Mouse (Mus musculus) T-helper 17 cell (primary cell): ENCODE measurements around the gene Kcna3.

Experiments used
- in situ Hi-C, 2 experiments: fragments of 300-600 bp; cut with MboI, MseI; formaldehyde crosslinking; loops; 1 replicate in 1 of 2; 2 replicates in 1 of 2; pipeline ENCODE4 v1.15.1; 2025; ENCODE audit warnings: high pct_unique_total_duplicates in 2 of 2

Gene Kcna3

DNA sequence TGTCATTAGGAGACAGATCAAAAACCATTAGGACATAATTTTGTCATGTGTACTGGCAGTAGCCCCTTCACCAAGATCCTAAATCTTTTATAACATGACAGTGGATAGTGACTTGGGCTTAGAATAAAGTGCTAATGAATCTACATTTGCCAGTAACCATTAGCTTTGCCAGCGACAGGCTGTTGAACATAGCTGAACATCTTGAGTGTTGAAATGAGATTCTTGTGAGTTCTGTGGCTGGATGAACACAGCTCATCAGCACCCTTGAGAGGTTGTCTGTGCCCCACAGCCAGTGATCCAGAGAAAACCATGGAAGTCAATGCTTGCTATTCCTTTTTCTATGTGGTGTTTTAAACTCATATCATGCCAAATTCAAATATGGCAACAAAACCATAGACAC, 5.7 kb downstream of the Kcna3 start:
- in situ Hi-C loops = loop anchor here (5.0 to 10.0 kb wide), 2 partner anchors 249 to 257 kb away; partner anchors contain the start of gene Cd53 (in 1 of the 2)

- in situ Hi-C loops = loop anchor here in 1 of 2 experiments (25.0 kb wide), 1 partner anchor 1501 kb away; the partner anchor contains the start of genes Taf13 and Tmem167b
These were observed 25.5 kb downstream of the Kcna3 start for GRCm38 (mm10) chr3:107061468-107061867.

DNA sequence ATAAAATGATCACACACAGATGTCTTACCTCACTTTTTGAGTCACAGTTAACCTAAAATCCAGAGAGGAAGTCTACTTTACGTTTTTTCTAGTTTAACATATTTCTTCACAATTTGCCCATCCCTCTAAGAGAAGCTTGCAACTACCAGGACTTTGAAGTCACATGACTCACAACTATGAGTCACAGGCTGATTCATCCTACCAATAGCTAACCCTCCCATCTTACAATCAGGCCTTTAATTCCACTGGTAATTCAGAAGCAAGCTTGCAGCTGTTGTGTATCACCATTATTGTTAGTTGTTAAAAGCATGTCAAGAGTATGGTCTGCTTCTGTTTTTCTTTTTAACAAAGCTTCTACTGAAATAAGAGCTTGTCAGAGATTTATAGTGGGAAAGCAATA, 26.8 kb downstream of the Kcna3 start:
- in situ Hi-C loops = loop anchor here in 1 of 2 experiments (25.0 kb wide), 1 partner anchor 1500 kb away; the partner anchor contains the start of genes Taf13 and Tmem167b

DNA sequence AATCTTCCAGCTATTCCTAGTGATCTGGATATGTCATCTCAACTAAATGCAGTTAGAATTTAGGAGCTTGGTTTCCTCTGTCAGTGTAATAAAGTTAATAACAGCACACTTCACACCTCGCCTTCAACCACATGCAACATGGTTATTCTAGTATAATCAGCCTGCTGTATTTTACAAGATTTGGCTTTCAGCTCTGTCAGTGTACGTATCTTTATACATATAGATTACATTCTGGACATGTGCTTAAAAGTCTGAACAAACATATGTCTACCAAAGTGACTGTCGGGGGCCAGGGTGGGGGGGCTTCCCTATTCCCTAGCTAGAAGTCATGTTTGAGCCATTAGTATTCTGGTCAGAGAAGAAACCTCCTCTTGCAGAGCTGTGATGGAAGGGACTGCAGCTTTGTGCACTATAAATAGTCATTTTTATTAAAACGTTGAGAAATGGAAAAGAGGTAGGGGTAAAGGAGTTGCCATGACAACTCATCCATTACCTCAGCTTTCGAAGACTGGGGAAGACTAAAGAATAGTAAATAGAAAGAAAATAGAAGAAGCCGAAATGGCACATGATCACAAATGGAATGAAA, 29.6 kb downstream of the Kcna3 start:
- in situ Hi-C loops = loop anchor here in 1 of 2 experiments (25.0 kb wide), 1 partner anchor 1497 kb away; the partner anchor contains the start of genes Taf13 and Tmem167b

- in situ Hi-C loops = loop anchor here in 1 of 2 experiments (25.0 kb wide), 1 partner anchor 1496 kb away; the partner anchor contains the start of genes Taf13 and Tmem167b
These were observed 30.3 kb downstream of the Kcna3 start for GRCm38 (mm10) chr3:107066165-107066850.

DNA sequence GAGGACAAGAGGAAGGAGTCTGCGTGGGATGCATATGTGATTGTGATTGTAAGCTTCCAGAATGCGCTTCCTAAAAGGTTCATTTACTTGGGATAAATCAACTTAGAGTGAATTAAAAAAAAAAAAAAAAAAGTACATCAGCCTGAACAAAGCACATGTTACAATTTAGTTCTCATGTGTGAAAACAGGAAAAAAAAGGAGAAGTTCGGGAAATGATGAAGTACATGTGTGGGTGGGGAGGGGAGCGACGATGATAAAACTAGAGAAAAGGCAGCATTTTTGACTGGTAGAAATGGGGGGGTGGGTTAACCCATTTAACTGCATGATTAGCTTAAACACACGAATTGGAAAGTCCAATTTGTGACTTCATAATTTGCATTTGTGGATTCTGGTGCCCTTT, 31.3 kb downstream of the Kcna3 start:
- in situ Hi-C loops = loop anchor here in 1 of 2 experiments (25.0 kb wide), 1 partner anchor 1495 kb away; the partner anchor contains the start of genes Taf13 and Tmem167b

GRCm38 (mm10) chr3:107073863-107074262, 37.9 kb downstream of the Kcna3 start:
- in situ Hi-C loops = loop anchor here in 1 of 2 experiments (10.0 to 25.0 kb wide), 2 partner anchors 289 to 1488 kb away; partner anchors contain the start of genes Taf13 and Tmem167b

DNA sequence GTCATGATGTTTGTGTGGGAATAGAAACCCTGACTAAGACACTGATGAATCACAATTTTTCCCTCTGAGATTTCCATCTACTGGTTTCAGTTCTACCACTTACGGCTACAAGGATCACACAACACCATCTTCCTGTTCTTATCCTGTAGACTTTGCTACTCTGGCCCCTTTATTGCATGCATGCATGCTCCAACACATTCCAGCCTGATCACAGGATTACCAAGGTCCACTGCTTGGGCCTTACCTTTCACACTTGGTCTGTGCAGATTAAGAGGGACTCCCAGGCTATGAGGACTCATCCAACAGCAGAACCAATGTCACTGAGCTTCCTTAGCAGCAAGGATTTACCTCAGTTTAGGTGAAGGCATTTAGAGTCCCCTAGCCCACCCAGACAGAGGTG, 39.7 kb downstream of the Kcna3 start:
- in situ Hi-C loops = loop anchor here in 1 of 2 experiments (5.0 to 10.0 kb wide), 2 partner anchors 38 to 291 kb away; partner anchors contain the start of gene Kcna3

DNA sequence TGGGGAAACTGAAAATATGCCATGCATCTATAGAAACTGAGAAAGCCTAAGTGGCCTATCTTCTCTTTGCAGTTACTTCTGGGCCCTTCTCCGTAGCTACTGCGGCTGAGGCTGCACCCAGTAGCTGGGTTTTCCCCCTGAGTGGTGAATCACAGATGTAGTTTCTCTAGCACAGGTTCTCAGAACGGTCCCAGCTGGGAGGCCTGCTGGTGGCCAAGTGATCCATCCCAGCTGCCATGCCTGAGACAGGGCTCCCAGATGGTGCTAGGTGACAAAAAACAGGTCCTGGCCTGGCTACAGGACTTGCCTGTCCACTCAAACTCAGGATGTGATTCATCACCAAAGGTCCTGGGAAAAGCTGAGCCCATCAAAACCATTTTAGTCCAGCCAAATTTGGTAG, 40.7 kb downstream of the Kcna3 start:
- in situ Hi-C loops = loop anchor here in 1 of 2 experiments (5.0 to 10.0 kb wide), 2 partner anchors 39 to 292 kb away; partner anchors contain the start of gene Kcna3

GRCm38 (mm10) chr3:107077101-107077500, 41.1 kb downstream of the Kcna3 start:
- in situ Hi-C loops = loop anchor here in 1 of 2 experiments (5.0 to 10.0 kb wide), 2 partner anchors 40 to 292 kb away; partner anchors contain the start of gene Kcna3

GRCm38 (mm10) chr3:107080803-107081202, 44.8 kb downstream of the Kcna3 start:
- in situ Hi-C loops = no loop called here

DNA sequence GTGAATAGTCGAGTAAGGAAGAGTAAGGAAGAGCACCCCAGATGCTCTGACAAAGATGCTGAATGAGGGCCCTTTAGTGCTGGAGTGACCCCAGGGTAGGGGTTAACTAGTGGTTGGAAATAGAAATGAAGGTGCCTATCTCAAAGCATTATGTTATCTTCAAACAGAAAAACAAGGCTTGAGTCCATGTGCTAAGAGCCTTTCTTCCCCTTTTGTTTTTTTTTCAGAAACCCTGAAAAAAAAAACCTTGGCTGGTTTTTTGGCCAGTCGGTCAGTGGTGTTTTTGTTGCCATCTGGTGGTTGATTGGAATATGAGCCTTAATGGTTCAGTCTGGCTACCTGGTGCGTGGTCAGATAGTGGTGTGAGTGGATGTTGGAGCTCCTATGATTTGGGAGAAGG, 45.3 kb downstream of the Kcna3 start:
- in situ Hi-C loops = no loop called here

DNA sequence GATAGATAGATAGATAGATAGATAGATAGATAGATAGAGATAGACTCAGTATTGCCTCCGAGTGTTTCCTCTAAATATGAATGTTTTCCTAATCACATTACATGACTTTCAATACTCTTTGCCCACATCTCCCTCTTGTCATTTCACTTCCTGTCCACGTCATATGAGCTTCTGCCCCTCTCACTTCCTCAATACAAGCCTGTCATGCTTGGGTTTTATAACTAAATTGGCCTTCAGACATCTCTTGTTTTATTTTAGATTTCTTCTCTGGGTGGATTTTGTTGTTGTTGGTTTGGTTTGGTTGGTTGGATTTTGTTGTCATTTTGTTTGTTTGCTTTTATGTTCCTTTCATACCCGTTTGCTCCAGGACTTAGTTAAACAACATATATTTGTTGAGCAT, 48.6 kb downstream of the Kcna3 start:
- in situ Hi-C loops = no loop called here

- in situ Hi-C loops = no loop called here
These were observed 51.4 kb downstream of the Kcna3 start for GRCm38 (mm10) chr3:107087410-107087809.
